Mouse (Mus musculus): Measurements from ENCODE around the gene Irx6. TPM values are rescaled to one million over a fixed set of nuclear protein-coding genes. Genes with fewer than 3 reads are reported as not detected.

Gene Irx6
- total and polyA plus RNA-seq, 3 experiments = not detected

DNA sequence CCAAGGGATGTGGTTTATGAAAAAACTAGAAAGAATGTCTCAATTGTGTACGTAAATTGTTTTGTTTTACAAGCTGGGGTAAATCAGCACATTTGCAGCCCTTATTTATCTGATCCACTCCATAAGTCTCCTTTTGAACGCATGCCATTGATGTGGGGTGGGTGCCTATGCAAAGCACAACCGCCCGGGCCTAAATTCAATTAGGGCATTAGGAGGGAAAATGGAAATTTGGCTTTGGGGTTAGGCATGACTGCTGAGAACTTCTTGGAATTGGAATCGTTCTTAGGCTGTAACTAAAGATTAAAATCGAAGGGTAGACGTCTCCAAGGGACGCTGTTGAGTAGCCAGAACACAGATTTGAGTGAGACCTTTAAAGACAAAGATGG, 47.8 kb downstream of the Irx6 start:
- no peak for DNase-seq

- DNase-seq = peak; percentile 11
These were observed 49.2 kb downstream of the Irx6 start for GRCm38 (mm10) chr8:92723320-92723719.

DNA sequence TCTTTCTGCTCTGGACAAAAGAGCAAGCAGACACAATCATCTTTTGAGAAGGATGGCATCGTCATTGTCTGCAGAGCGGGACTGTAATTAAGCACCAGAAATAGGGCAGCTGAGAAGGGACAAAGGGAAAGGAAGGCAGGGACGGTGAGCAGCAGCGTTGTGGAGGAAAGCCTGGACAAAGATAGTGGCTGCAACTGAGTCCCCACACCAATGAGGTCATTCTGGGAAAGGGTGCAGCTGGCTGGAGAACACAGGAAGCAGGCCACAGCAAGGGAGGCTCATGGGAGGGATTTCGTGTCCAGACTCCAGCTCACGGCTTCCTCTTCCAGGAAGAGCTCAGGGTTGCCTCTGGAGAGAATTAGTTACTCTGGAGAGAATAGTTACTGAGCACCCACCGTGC, 49.9 kb downstream of the Irx6 start:
- DNase-seq = no peak

GRCm38 (mm10) chr8:92724359-92724758, 50.3 kb downstream of the Irx6 start:
- DNase-seq = no peak

Other genes with a start within 250 kb of the Irx6 start
- gene Mmp2, start 153.0 kb downstream of the Irx6 start, total RNA-seq (2021) = 10 to 100 TPM; 21.6 to 38.8 TPM
- 20.9 and 22.4 TPM in 2 replicates for gene Mmp2, start 153.0 kb downstream of the Irx6 start, polyA plus RNA-seq (2012; rRNA removed)
- gene Lpcat2, start 181.1 kb downstream of the Irx6 start, total RNA-seq (2021) = 10 to 100 TPM in 1 of 2 experiments, 1 to 10 TPM in 1; 3.1 to 15.5 TPM
- 1.9 and 2.9 TPM in 2 replicates for gene Lpcat2, start 181.1 kb downstream of the Irx6 start, polyA plus RNA-seq (2012; rRNA removed)
- under 1 TPM in 1 of 2 experiments, not detected in 1; 0.69 TPM for gene Capns2, start 227.1 kb downstream of the Irx6 start, total RNA-seq (2021)
- 0.11 TPM in 1 of 2 replicates, not detected in the other for gene Capns2, start 227.1 kb downstream of the Irx6 start, polyA plus RNA-seq (2012; rRNA removed)